Mouse (Mus musculus): ENCODE data around the gene Cdc42se2. TPM values are rescaled to one million over a fixed set of nuclear protein-coding genes. Genes with fewer than 3 reads are reported as not detected.

Cdc42se2 gene
- polyA plus RNA-seq, 1 experiment from 2014 or later: 186 TPM

DNA sequence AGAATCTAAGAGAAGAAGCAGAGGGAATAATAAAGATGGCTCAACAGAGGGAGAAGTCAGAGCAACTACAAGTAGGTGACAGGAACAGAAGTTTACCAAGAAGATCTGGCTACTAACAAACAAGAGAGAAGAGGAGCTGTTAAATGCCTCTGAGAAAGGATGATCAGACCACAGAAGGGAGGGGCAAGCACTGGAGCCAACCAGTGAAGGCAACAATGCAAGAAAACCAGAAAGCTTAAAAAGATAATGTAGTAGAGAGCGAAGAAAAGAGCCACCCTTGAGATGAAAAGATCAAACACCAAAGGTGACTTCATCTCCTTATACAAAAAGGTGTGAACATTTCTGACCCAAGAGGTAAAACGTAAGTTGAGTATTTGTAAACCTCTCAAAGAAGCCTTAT, 46.1 kb downstream of the Cdc42se2 start:
- no peaks in the 10 kb centered on the region for H3K27me3 ChIP-seq (replicated peaks)
- no peaks in the 10 kb centered on the region for H3K4me1 ChIP-seq
- peaks cover 23% of the 10 kb centered on the region for H3K36me3 ChIP-seq
- no peak overlapping the region for H3K4me2 ChIP-seq (replicated peaks)
- H3K9me3 ChIP-seq: no peaks in the 10 kb centered on the region
- no peak overlapping the region for H3K27ac ChIP-seq
- ATAC-seq (ENCODE audit: low FRiP score, low read depth): no peak
- no peak overlapping the region for H3K9ac ChIP-seq
- H3K4me3 ChIP-seq: no peak overlapping the region
- WGBS: 99% methylated on average over 2 of the region's 2 CpGs

- ATAC-seq (ENCODE audit: low FRiP score, low read depth): no peak
- Histone ChIP-seq H3K4me3 (no peak overlapping the region), H3K4me1 (no peaks in the 10 kb centered on the region), H3K9me3 (no peaks in the 10 kb centered on the region), H3K27me3 (replicated peaks) (no peaks in the 10 kb centered on the region), H3K9ac (no peak overlapping the region), H3K27ac (no peak overlapping the region), H3K36me3 (peaks cover 44% of the 10 kb centered on the region), H3K4me2 (replicated peaks) (no peak overlapping the region)
- WGBS: 95% methylated on average over 4 of the region's 4 CpGs
Observed at GRCm38 (mm10) chr11:54739012-54739750, 48.3 kb downstream of the Cdc42se2 start.

- no peak overlapping the region for H3K4me2 ChIP-seq (replicated peaks)
- peaks cover 47% of the 10 kb centered on the region for H3K36me3 ChIP-seq
- no peak for ATAC-seq (ENCODE audit: low FRiP score, low read depth)
- WGBS: 92% methylated on average over 5 of the region's 5 CpGs
- no peak overlapping the region for H3K9ac ChIP-seq
- H3K4me1 ChIP-seq: no peaks in the 10 kb centered on the region
- no peak overlapping the region for H3K4me3 ChIP-seq
- H3K9me3 ChIP-seq: no peaks in the 10 kb centered on the region
- no peak overlapping the region for H3K27ac ChIP-seq
- no peaks in the 10 kb centered on the region for H3K27me3 ChIP-seq (replicated peaks)
Observed at GRCm38 (mm10) chr11:54736903-54737302, 50.6 kb downstream of the Cdc42se2 start.

- no peak for ATAC-seq (ENCODE audit: low FRiP score, low read depth)
- Histone ChIP-seq H3K9me3 (no peaks in the 10 kb centered on the region), H3K27ac (no peak overlapping the region), H3K36me3 (peaks cover 44% of the 10 kb centered on the region), H3K4me2 (replicated peaks) (no peak overlapping the region), H3K4me1 (no peaks in the 10 kb centered on the region), H3K27me3 (replicated peaks) (no peaks in the 10 kb centered on the region), H3K4me3 (no peak overlapping the region), H3K9ac (no peak overlapping the region)
- 87% methylated on average over 1 of the region's 1 CpGs for WGBS
Observed at GRCm38 (mm10) chr11:54735114-54735513, 52.4 kb downstream of the Cdc42se2 start.

- Histone ChIP-seq H3K4me1 (no peaks in the 10 kb centered on the region), H3K9me3 (no peaks in the 10 kb centered on the region), H3K27ac (no peak overlapping the region), H3K4me2 (replicated peaks) (no peak overlapping the region), H3K27me3 (replicated peaks) (no peaks in the 10 kb centered on the region), H3K36me3 (peaks cover 29% of the 10 kb centered on the region), H3K4me3 (no peak overlapping the region), H3K9ac (no peak overlapping the region)
- 84% methylated on average over 7 of the region's 7 CpGs for WGBS
- ATAC-seq (ENCODE audit: low FRiP score, low read depth): no peak
Observed at GRCm38 (mm10) chr11:54733546-54733945, 53.9 kb downstream of the Cdc42se2 start.

- no peak overlapping the region for H3K4me3 ChIP-seq
- H3K9ac ChIP-seq: no peak overlapping the region
- no peak overlapping the region for H3K27ac ChIP-seq
- no peaks in the 10 kb centered on the region for H3K9me3 ChIP-seq
- WGBS: 88% methylated on average over 7 of the region's 7 CpGs
- no peaks in the 10 kb centered on the region for H3K27me3 ChIP-seq (replicated peaks)
- H3K4me1 ChIP-seq: no peaks in the 10 kb centered on the region
- no peak for ATAC-seq (ENCODE audit: low FRiP score, low read depth)
- H3K4me2 ChIP-seq (replicated peaks): no peak overlapping the region
- H3K36me3 ChIP-seq: peaks cover 34% of the 10 kb centered on the region
Observed at GRCm38 (mm10) chr11:54731367-54731766, 56.1 kb downstream of the Cdc42se2 start.

DNA sequence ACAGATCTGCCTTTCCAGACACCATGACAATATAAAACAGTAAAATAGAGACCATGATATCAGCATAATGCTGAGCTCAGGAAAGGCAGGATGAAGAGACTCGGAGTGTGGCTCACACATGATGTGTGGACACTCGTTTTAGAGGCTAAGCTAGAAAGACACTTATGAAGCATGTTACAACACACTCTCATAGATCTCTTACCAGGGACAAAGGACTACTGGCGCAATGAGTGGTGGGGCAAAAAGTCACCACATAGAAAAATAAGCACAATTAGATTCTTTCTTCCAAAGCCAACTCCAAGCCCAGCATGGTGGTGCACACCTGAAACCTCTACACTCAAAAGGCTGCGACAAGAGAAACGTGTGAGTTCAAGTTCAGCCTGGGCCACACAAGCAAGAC, 56.5 kb downstream of the Cdc42se2 start:
- no peaks in the 10 kb centered on the region for H3K27me3 ChIP-seq (replicated peaks)
- H3K4me2 ChIP-seq (replicated peaks): no peak overlapping the region
- H3K9me3 ChIP-seq: no peaks in the 10 kb centered on the region
- no peak overlapping the region for H3K9ac ChIP-seq
- WGBS: 89% methylated on average over 5 of the region's 5 CpGs
- no peak overlapping the region for H3K27ac ChIP-seq
- peaks cover 34% of the 10 kb centered on the region for H3K36me3 ChIP-seq
- H3K4me3 ChIP-seq: no peak overlapping the region
- no peak for ATAC-seq (ENCODE audit: low FRiP score, low read depth)
- no peaks in the 10 kb centered on the region for H3K4me1 ChIP-seq

- Histone ChIP-seq H3K4me1 (peaks cover 4% of the 10 kb centered on the region; the same call in 1 of the 2 replicates), H3K4me3 (no peak overlapping the region), H3K9me3 (no peaks in the 10 kb centered on the region), H3K27me3 (replicated peaks) (no peaks in the 10 kb centered on the region), H3K27ac (no peak overlapping the region), H3K4me2 (replicated peaks) (no peak overlapping the region), H3K9ac (no peak overlapping the region), H3K36me3 (peaks cover 20% of the 10 kb centered on the region)
- 98% methylated on average over 3 of the region's 3 CpGs for WGBS
- ATAC-seq (ENCODE audit: low FRiP score, low read depth): no peak
Observed at GRCm38 (mm10) chr11:54729311-54729710, 58.2 kb downstream of the Cdc42se2 start.

DNA sequence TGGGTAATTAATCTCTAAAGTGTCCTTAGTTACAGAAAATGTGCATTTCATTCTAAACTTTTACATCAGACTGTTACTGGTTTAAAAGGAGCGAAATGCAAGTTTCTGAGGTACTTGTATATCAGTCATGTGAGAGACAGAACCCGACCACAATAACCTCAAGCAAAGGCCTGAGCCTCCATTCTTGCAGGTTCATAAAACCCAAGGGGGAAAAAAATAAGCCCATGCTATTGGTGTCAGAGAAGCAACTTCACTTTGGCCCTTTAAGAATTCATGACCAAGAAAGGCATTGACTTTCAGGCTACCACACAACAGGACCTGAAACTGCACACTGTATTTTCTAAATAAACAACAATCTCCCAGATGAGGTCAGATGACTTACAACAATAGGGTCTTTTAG, 59.1 kb downstream of the Cdc42se2 start:
- Histone ChIP-seq H3K9ac (no peak overlapping the region), H3K9me3 (no peaks in the 10 kb centered on the region), H3K4me2 (replicated peaks) (no peak overlapping the region), H3K27ac (no peak overlapping the region), H3K4me1 (peaks cover 4% of the 10 kb centered on the region; the same call in 1 of the 2 replicates), H3K27me3 (replicated peaks) (no peaks in the 10 kb centered on the region), H3K36me3 (peaks cover 19% of the 10 kb centered on the region), H3K4me3 (no peak overlapping the region)
- 85% methylated on average over 2 of the region's 2 CpGs for WGBS
- no peak for ATAC-seq (ENCODE audit: low FRiP score, low read depth)

- Histone ChIP-seq H3K9ac (no peak overlapping the region), H3K4me3 (no peak overlapping the region), H3K27me3 (replicated peaks) (no peaks in the 10 kb centered on the region), H3K27ac (no peak overlapping the region), H3K4me1 (peaks cover 4% of the 10 kb centered on the region; the same call in 1 of the 2 replicates), H3K9me3 (no peaks in the 10 kb centered on the region), H3K4me2 (replicated peaks) (no peak overlapping the region), H3K36me3 (peaks cover 28% of the 10 kb centered on the region)
- no peak for ATAC-seq (ENCODE audit: low FRiP score, low read depth)
- 85% methylated on average over 5 of the region's 5 CpGs for WGBS
Observed at GRCm38 (mm10) chr11:54727327-54727901, 60.1 kb downstream of the Cdc42se2 start.

DNA sequence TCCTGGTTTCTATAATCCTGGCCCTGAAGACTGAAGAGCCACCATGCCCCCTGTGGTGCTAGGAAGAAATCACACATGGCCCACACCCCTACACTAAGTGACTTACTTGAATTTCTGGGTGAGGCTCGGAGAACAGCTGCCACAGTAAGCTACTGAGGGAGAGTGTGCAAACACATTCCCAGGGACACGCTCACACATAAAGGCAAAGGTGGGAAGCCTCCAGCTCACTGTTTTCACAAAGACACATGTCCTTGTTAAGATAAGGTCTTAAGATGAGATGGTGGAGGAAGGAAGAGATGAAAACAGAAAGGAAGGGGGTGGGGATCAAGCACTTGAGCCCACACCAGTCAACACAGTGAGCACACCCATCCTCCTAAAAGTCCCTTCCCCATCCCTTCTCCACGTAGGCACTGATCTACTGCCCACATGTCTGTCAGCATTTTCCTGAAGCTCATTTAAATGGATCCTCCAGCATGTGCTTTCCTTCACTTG, 60.9 kb downstream of the Cdc42se2 start:
- Histone ChIP-seq H3K36me3 (peaks cover 35% of the 10 kb centered on the region), H3K9me3 (no peaks in the 10 kb centered on the region), H3K27ac (no peak overlapping the region), H3K4me2 (replicated peaks) (no peak overlapping the region), H3K4me1 (peaks cover 4% of the 10 kb centered on the region; the same call in 1 of the 2 replicates), H3K4me3 (no peak overlapping the region), H3K27me3 (replicated peaks) (no peaks in the 10 kb centered on the region), H3K9ac (no peak overlapping the region)
- 92% methylated on average over 3 of the region's 3 CpGs for WGBS
- no peak for ATAC-seq (ENCODE audit: low FRiP score, low read depth)

DNA sequence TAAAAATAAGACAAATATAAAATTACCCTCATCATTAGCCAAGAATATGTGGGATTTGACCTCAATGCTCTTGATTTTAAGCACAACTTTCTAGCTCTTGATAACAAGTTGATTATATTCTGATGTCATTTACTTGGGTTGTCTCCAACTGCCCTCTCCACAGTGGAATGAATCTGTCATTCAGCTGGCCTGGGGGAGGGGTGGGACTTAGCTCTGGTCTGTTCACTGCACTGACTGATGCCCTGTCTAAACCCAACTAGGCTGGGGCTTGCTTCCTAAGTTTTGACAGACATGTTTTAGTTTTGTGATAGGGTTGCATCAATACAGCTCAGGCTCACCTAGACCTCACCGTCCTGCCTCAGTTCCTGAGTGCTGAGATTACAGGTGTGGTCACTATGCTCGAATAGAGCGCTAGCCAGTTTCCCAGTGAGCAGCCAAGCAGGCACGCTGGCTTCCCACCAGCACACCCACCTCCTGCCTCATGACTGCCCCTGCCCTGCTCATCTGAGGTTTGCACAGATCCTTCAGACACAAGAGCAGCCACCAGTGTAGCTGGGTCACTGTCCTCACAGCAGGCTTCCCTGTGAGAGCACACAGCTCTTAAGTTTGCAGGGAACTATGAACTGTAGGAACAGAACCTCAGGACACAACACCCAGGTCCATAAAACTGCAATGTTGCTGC, 63.0 kb downstream of the Cdc42se2 start:
- WGBS: 92% methylated on average over 4 of the region's 4 CpGs
- no peak for ATAC-seq (ENCODE audit: low FRiP score, low read depth)
- Histone ChIP-seq H3K4me1 (peaks cover 4% of the 10 kb centered on the region; the same call in 1 of the 2 replicates), H3K36me3 (peaks cover 52% of the 10 kb centered on the region), H3K9ac (no peak overlapping the region), H3K9me3 (no peaks in the 10 kb centered on the region), H3K27ac (no peak overlapping the region), H3K4me3 (no peak overlapping the region), H3K4me2 (replicated peaks) (no peak overlapping the region), H3K27me3 (replicated peaks) (no peaks in the 10 kb centered on the region)
